Mouse (Mus musculus): ENCODE results near the gene Pou5f2. TPM values are rescaled to one million over a fixed set of nuclear protein-coding genes. Genes with fewer than 3 reads are reported as not detected.

Pou5f2 gene
- polyA plus RNA-seq (2012; rRNA removed) = 0.07 and 0.14 TPM in 2 replicates

DNA sequence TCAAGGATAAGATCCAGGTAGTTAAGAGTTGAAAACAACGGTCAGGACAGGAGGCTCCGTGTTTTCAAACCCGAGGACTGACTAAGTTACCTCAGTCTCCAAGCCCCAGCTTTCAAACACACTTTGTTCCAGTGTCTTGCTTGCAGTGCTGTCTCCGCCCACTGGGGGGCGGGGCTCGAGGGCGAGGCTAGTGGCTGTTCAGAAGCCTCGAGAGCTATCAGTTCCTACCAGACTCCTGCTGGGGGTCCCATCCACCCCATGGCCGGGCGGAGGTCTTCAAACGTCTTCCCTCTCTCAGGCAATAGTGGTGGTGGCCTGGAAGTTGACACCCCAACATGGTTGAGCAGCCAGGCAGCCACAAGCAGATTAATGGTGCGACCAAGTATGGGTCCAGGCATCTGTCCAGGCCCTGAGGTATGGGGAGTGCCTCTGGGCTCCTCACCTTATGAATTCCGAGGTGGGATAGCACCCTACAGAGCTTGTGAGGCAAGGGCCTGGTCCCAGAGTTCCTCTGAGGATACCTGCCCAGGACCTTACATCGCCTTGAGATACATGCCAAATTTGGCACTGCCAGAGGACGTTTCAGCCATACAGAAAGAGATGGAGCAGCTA, at the start of gene Pou5f2:
Pou5f2 (plus strand) TSS at position 220 of the 612 bp plus-strand sequence.

Other genes with a start within 250 kb of the Pou5f2 start
- gene Nr2f1, start 174.9 kb downstream of the Pou5f2 start, polyA plus RNA-seq (2012; rRNA removed) = 0.97 and 1.5 TPM in 2 replicates

All from liver, embryonic 14 days (tissue).